Mouse (Mus musculus): ENCODE data around the gene Foxp1. TPM values are rescaled to one million over a fixed set of nuclear protein-coding genes. Genes with fewer than 3 reads are reported as not detected.

Foxp1 gene
- total and polyA plus RNA-seq, 3 experiments, result 16.1 to 42.0 TPM; not detected in 1

- TF ChIP-seq USF2 (IDR thresholded peaks at IDR 0.05; ENCODE audit: borderline replicate concordance in 1 of 2, insufficient read depth in 1 of 2, low read depth in 1 of 2, low read length in 2 of 2) (no peak), ZKSCAN1 (IDR thresholded peaks at IDR 0.05; ENCODE audit: low read depth, low read length) (no peak), MAZ (IDR thresholded peaks at IDR 0.05; ENCODE audit: low read depth, low read length) (no peak), NRF1 (IDR thresholded peaks at IDR 0.05; ENCODE audit: insufficient read depth, low read depth, low read length, poor library complexity, severe bottlenecking) (no peak), MEF2A (IDR thresholded peaks at IDR 0.05; ENCODE audit: extremely low read depth, insufficient replicate concordance, low read depth, low read length, poor library complexity, severe bottlenecking) (no peak), TAL1 (IDR thresholded peaks at IDR 0.05; ENCODE audit: low read length) (no peak), POLR2AphosphoS2 (IDR thresholded peaks at IDR 0.05; ENCODE audit: low read length) (no peak)
- H3K27ac ChIP-seq (ENCODE audit: control insufficient read depth, low read depth, low read length), result no peak overlapping the region
These were observed 286.9 kb downstream of the Foxp1 start for GRCm38 (mm10) chr6:99235588-99235987.

GRCm38 (mm10) chr6:99233411-99233810 lies 289.1 kb downstream of the Foxp1 start:
- H3K36me3 ChIP-seq (ENCODE audit: control insufficient read depth in 1 of 2, insufficient read depth in 2 of 2, low read length in 2 of 2), result no peaks in the 10 kb centered on the region
- TF ChIP-seq GABPA (IDR thresholded peaks at IDR 0.05; ENCODE audit: low read depth, low read length) (no peak), TBP (IDR thresholded peaks at IDR 0.05; ENCODE audit: low read depth, low read length) (no peak), E2F4 (IDR thresholded peaks at IDR 0.05; ENCODE audit: borderline replicate concordance, low read depth, low read length) (no peak)
- H3K27me3 ChIP-seq (ENCODE audit: control insufficient read depth in 1 of 2, insufficient read depth in 2 of 2, low read length in 2 of 2), result no peaks in the 10 kb centered on the region
- H3K9me3 ChIP-seq (replicated peaks; ENCODE audit: insufficient read depth, low read length), result no peaks in the 10 kb centered on the region
- no peak for DNase-seq (ENCODE audit: low read depth, low spot score)
- H3K27ac ChIP-seq (ENCODE audit: control insufficient read depth, low read depth, low read length), result no peak overlapping the region
- no peak overlapping the region for H3K9ac ChIP-seq (ENCODE audit: control insufficient read depth, low read depth, low read length, poor library complexity, severe bottlenecking)
- no peaks in the 10 kb centered on the region for H3K4me1 ChIP-seq (ENCODE audit: control insufficient read depth in 1 of 2, insufficient read depth in 2 of 2, low read length in 2 of 2)
- no peaks in the 10 kb centered on the region for H3K79me2 ChIP-seq (ENCODE audit: control insufficient read depth, insufficient read depth, low read length, poor library complexity)
- no peak overlapping the region for H3K4me3 ChIP-seq (ENCODE audit: control insufficient read depth in 1 of 2, insufficient read depth in 1 of 2, low read depth in 2 of 2, low read length in 2 of 2)

More at GRCm38 (mm10) chr6:99235588-99235987, 286.9 kb downstream of the Foxp1 start:
- Histone ChIP-seq H3K79me2 (ENCODE audit: control insufficient read depth, insufficient read depth, low read length, poor library complexity) (no peaks in the 10 kb centered on the region), H3K4me3 (ENCODE audit: control insufficient read depth in 1 of 2, insufficient read depth in 1 of 2, low read depth in 2 of 2, low read length in 2 of 2) (no peak overlapping the region), H3K4me1 (ENCODE audit: control insufficient read depth in 1 of 2, insufficient read depth in 2 of 2, low read length in 2 of 2) (no peaks in the 10 kb centered on the region), H3K9me3 (replicated peaks; ENCODE audit: insufficient read depth, low read length) (no peaks in the 10 kb centered on the region), H3K36me3 (ENCODE audit: control insufficient read depth in 1 of 2, insufficient read depth in 2 of 2, low read length in 2 of 2) (no peaks in the 10 kb centered on the region), H3K27me3 (ENCODE audit: control insufficient read depth in 1 of 2, insufficient read depth in 2 of 2, low read length in 2 of 2) (no peaks in the 10 kb centered on the region), H3K9ac (ENCODE audit: control insufficient read depth, low read depth, low read length, poor library complexity, severe bottlenecking) (no peak overlapping the region)
- DNase-seq (ENCODE audit: low read depth, low spot score), result peak; percentile 7

- Histone ChIP-seq H3K4me1 (ENCODE audit: control insufficient read depth in 1 of 2, insufficient read depth in 2 of 2, low read length in 2 of 2) (no peaks in the 10 kb centered on the region), H3K4me3 (ENCODE audit: control insufficient read depth in 1 of 2, insufficient read depth in 1 of 2, low read depth in 2 of 2, low read length in 2 of 2) (no peak overlapping the region), H3K9ac (ENCODE audit: control insufficient read depth, low read depth, low read length, poor library complexity, severe bottlenecking) (no peak overlapping the region), H3K79me2 (ENCODE audit: control insufficient read depth, insufficient read depth, low read length, poor library complexity) (no peaks in the 10 kb centered on the region), H3K9me3 (replicated peaks; ENCODE audit: insufficient read depth, low read length) (no peaks in the 10 kb centered on the region), H3K27me3 (ENCODE audit: control insufficient read depth in 1 of 2, insufficient read depth in 2 of 2, low read length in 2 of 2) (no peaks in the 10 kb centered on the region), H3K36me3 (ENCODE audit: control insufficient read depth in 1 of 2, insufficient read depth in 2 of 2, low read length in 2 of 2) (no peaks in the 10 kb centered on the region), H3K27ac (ENCODE audit: control insufficient read depth, low read depth, low read length) (no peak overlapping the region)
- DNase-seq (ENCODE audit: low read depth, low spot score), result no peak
- TF ChIP-seq POLR2AphosphoS2 (IDR thresholded peaks at IDR 0.05; ENCODE audit: low read length) (no peak), USF1 (IDR thresholded peaks at IDR 0.05; ENCODE audit: low read depth, low read length) (no peak), EP300 (IDR thresholded peaks at IDR 0.05; ENCODE audit: low read depth in 1 of 2, low read length in 2 of 2) (no peak), E2F4 (IDR thresholded peaks at IDR 0.05; ENCODE audit: borderline replicate concordance, low read depth, low read length) (no peak), TAL1 (IDR thresholded peaks at IDR 0.05; ENCODE audit: low read length) (no peak), MEF2A (IDR thresholded peaks at IDR 0.05; ENCODE audit: extremely low read depth, insufficient replicate concordance, low read depth, low read length, poor library complexity, severe bottlenecking) (no peak), JUND (IDR thresholded peaks at IDR 0.05; ENCODE audit: low read depth, low read length) (no peak), MYB (IDR thresholded peaks at IDR 0.05; ENCODE audit: low read depth, low read length) (no peak)
These were observed 294.1 kb downstream of the Foxp1 start for GRCm38 (mm10) chr6:99228336-99228870.

All from MEL (cell line).